Mouse (Mus musculus): ENCODE results near the gene Ldlrad1. TPM values are rescaled to one million over a fixed set of nuclear protein-coding genes. Genes with fewer than 3 reads are reported as not detected.
A peak's percentile ranks its signal among the peaks of the same experiment; 100 is the strongest.

Ldlrad1 gene
- total and polyA plus RNA-seq, 3 experiments, result 2.1 TPM; not detected in 2

GRCm38 (mm10) chr4:107211936-107212335 lies 3.0 kb downstream of the Ldlrad1 start:
- H3K27me3 ChIP-seq (ENCODE audit: control insufficient read depth, insufficient read depth, low read length), result no peaks in the 10 kb centered on the region
- H3K27ac ChIP-seq, result no peak overlapping the region
- DNase-seq, result no peak
- WGBS, result 77% methylated on average over 5 of the region's 5 CpGs
- no peaks in the 10 kb centered on the region for H3K4me1 ChIP-seq (ENCODE audit: control insufficient read depth, insufficient read depth, low read length)
- no peak overlapping the region for H3K4me3 ChIP-seq
- H3K36me3 ChIP-seq (ENCODE audit: control insufficient read depth, insufficient read depth, low read length), result no peaks in the 10 kb centered on the region
- H3K9ac ChIP-seq (ENCODE audit: low read depth, low read length), result no peak overlapping the region
- intact Hi-C loops (cut with DNase I), result no loop called here
- no peaks in the 10 kb centered on the region for H3K79me2 ChIP-seq (replicated peaks; ENCODE audit: control insufficient read depth, insufficient read depth, low read length)
- TF ChIP-seq EP300 (IDR thresholded peaks at IDR 0.05; ENCODE audit: insufficient read depth, low read depth, low read length), result no peak
- TF ChIP-seq POLR2A (IDR thresholded peaks at IDR 0.05; ENCODE audit: insufficient read depth, low read depth, low read length), result no peak
- TF ChIP-seq CTCF (IDR thresholded peaks at IDR 0.05), result no peak

GRCm38 (mm10) chr4:107213279-107214011 lies 4.5 kb downstream of the Ldlrad1 start:
- intact Hi-C loops (cut with DNase I), result no loop called here
- no peak overlapping the region for H3K9ac ChIP-seq (ENCODE audit: low read depth, low read length)
- H3K4me1 ChIP-seq (ENCODE audit: control insufficient read depth, insufficient read depth, low read length), result no peaks in the 10 kb centered on the region
- no peak for DNase-seq
- H3K4me3 ChIP-seq, result no peak overlapping the region
- no peak overlapping the region for H3K27ac ChIP-seq
- WGBS, result 55% methylated on average over 12 of the region's 12 CpGs
- H3K79me2 ChIP-seq (replicated peaks; ENCODE audit: control insufficient read depth, insufficient read depth, low read length), result no peaks in the 10 kb centered on the region
- no peaks in the 10 kb centered on the region for H3K36me3 ChIP-seq (ENCODE audit: control insufficient read depth, insufficient read depth, low read length)
- no peaks in the 10 kb centered on the region for H3K27me3 ChIP-seq (ENCODE audit: control insufficient read depth, insufficient read depth, low read length)
- TF ChIP-seq EP300 (IDR thresholded peaks at IDR 0.05; ENCODE audit: insufficient read depth, low read depth, low read length) (no peak), CTCF (IDR thresholded peaks at IDR 0.05) (no peak), POLR2A (IDR thresholded peaks at IDR 0.05; ENCODE audit: insufficient read depth, low read depth, low read length) (no peak)

GRCm38 (mm10) chr4:107217574-107217973 lies 8.6 kb downstream of the Ldlrad1 start:
- 66% methylated on average over 9 of the region's 9 CpGs for WGBS
- intact Hi-C loops (cut with DNase I), result no loop called here
- no peak for TF ChIP-seq CTCF (IDR thresholded peaks at IDR 0.05)
- TF ChIP-seq EP300 (IDR thresholded peaks at IDR 0.05; ENCODE audit: insufficient read depth, low read depth, low read length), result no peak
- no peak for TF ChIP-seq POLR2A (IDR thresholded peaks at IDR 0.05; ENCODE audit: insufficient read depth, low read depth, low read length)

GRCm38 (mm10) chr4:107221524-107221923 lies 12.5 kb downstream of the Ldlrad1 start:
- DNase-seq, result peak in 1 of 2 experiments; percentile 17
- Histone ChIP-seq H3K36me3 (ENCODE audit: control insufficient read depth, insufficient read depth, low read length) (no peaks in the 10 kb centered on the region), H3K9ac (ENCODE audit: low read depth, low read length) (no peak overlapping the region), H3K79me2 (replicated peaks; ENCODE audit: control insufficient read depth, insufficient read depth, low read length) (no peaks in the 10 kb centered on the region), H3K4me3 (no peak overlapping the region), H3K27ac (no peak overlapping the region), H3K4me1 (ENCODE audit: control insufficient read depth, insufficient read depth, low read length) (no peaks in the 10 kb centered on the region; the same call in 1 of the 2 replicates), H3K27me3 (ENCODE audit: control insufficient read depth, insufficient read depth, low read length) (no peaks in the 10 kb centered on the region)
- WGBS, result 75% methylated on average over 5 of the region's 5 CpGs
- TF ChIP-seq EP300 (IDR thresholded peaks at IDR 0.05; ENCODE audit: insufficient read depth, low read depth, low read length) (no peak), CTCF (IDR thresholded peaks at IDR 0.05) (no peak), POLR2A (IDR thresholded peaks at IDR 0.05; ENCODE audit: insufficient read depth, low read depth, low read length) (no peak)
- intact Hi-C loops (cut with DNase I), result no loop called here

More at GRCm38 (mm10) chr4:107217574-107217973, 8.6 kb downstream of the Ldlrad1 start:
- Histone ChIP-seq H3K4me3 (no peak overlapping the region), H3K27ac (no peak overlapping the region), H3K27me3 (ENCODE audit: control insufficient read depth, insufficient read depth, low read length) (no peaks in the 10 kb centered on the region), H3K4me1 (ENCODE audit: control insufficient read depth, insufficient read depth, low read length) (no peaks in the 10 kb centered on the region), H3K9ac (ENCODE audit: low read depth, low read length) (no peak overlapping the region), H3K79me2 (replicated peaks; ENCODE audit: control insufficient read depth, insufficient read depth, low read length) (no peaks in the 10 kb centered on the region), H3K36me3 (ENCODE audit: control insufficient read depth, insufficient read depth, low read length) (no peaks in the 10 kb centered on the region)
- no peak for DNase-seq

- H3K4me1 ChIP-seq (ENCODE audit: control insufficient read depth, insufficient read depth, low read length), result no peaks in the 10 kb centered on the region; the same call in 1 of the 2 replicates
- no peak overlapping the region for H3K4me3 ChIP-seq
- DNase-seq, result peak; percentile 56 to 77
- no peak overlapping the region for H3K27ac ChIP-seq
- no peaks in the 10 kb centered on the region for H3K27me3 ChIP-seq (ENCODE audit: control insufficient read depth, insufficient read depth, low read length)
- WGBS, result 63% methylated on average over 11 of the region's 11 CpGs
- intact Hi-C loops (cut with DNase I), result no loop called here
- H3K79me2 ChIP-seq (replicated peaks; ENCODE audit: control insufficient read depth, insufficient read depth, low read length), result no peaks in the 10 kb centered on the region
- no peak overlapping the region for H3K9ac ChIP-seq (ENCODE audit: low read depth, low read length)
- no peak for TF ChIP-seq CTCF (IDR thresholded peaks at IDR 0.05)
- no peak for TF ChIP-seq EP300 (IDR thresholded peaks at IDR 0.05; ENCODE audit: insufficient read depth, low read depth, low read length)
- no peak for TF ChIP-seq POLR2A (IDR thresholded peaks at IDR 0.05; ENCODE audit: insufficient read depth, low read depth, low read length)
- H3K36me3 ChIP-seq (ENCODE audit: control insufficient read depth, insufficient read depth, low read length), result no peaks in the 10 kb centered on the region
These were observed 14.5 kb downstream of the Ldlrad1 start for GRCm38 (mm10) chr4:107223225-107224204.

Measured in heart, adult 2 months (tissue).